Mouse (Mus musculus): ENCODE data around the gene Gm1043. TPM values are rescaled to one million over a fixed set of nuclear protein-coding genes. Genes with fewer than 3 reads are reported as not detected.

Gene Gm1043
- polyA plus RNA-seq, 1 experiment from 2014 or later: 0.07 TPM

DNA sequence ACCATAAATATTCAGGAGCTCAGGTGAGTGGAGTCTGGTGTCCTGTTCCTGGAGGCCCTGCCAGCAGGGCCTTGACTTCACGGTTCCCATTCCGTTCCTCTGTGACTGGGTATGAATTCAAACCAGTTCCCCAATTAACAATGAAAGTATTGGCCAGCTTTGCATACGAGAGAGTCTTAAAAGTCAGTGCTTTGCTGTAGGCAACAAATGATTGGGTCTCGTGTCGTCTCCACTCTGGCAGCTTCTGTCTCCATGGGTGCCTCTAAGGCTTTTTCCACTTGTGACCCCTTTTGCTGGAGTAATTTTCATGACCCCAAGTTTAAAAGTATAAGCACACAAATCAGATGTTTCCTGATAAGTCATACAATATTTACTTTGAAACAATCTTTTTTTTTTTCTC, 4.6 kb upstream of the Gm1043 start:
- 80% methylated on average over 5 of the region's 5 CpGs for WGBS
- Histone ChIP-seq H3K27me3 (ENCODE audit: control insufficient read depth, insufficient read depth, low read length) (no peaks in the 10 kb centered on the region; the same call in 1 of the 2 replicates), H3K4me3 (ENCODE audit: low read depth, low read length) (no peak overlapping the region), H3K9me3 (ENCODE audit: control insufficient read depth, low read length) (no peaks in the 10 kb centered on the region), H3K27ac (ENCODE audit: low read depth, low read length) (no peak overlapping the region), H3K9ac (ENCODE audit: low read length) (no peak overlapping the region), H3K4me1 (replicated peaks; ENCODE audit: control insufficient read depth, insufficient read depth, low read length) (no peaks in the 10 kb centered on the region; the same call in 1 of the 2 replicates), H3K4me2 (ENCODE audit: low read depth, low read length, severe bottlenecking) (no peak overlapping the region), H3K36me3 (ENCODE audit: control insufficient read depth, insufficient read depth, low read length) (no peaks in the 10 kb centered on the region)
- ATAC-seq (replicated peaks; ENCODE audit: low FRiP score) (no peak), DNase-seq (ENCODE audit: low spot score) (no peak)

DNA sequence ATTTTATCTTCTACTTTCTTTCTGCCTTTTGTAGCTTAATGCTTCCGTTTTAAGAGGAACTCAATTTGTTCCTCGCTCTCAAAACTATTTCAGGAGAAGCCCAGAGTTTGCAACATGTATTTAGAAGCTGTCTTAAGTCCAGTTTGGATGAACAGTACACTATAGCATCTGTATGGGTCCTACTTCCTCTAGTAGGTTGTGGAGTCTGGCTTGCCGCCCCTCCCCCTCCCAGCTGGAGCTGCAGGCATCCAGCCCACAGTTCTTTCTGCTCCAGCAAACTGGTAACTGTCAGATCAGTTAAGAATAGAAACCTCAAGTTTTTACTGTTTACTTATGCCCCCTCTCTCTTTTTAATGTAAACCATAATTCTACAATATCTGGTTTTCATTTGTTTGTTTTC, 2.8 kb upstream of the Gm1043 start:
- no peaks in the 10 kb centered on the region; the same call in 1 of the 2 replicates for H3K4me1 ChIP-seq (replicated peaks; ENCODE audit: control insufficient read depth, insufficient read depth, low read length)
- no peak for ATAC-seq (replicated peaks; ENCODE audit: low FRiP score)
- no peak overlapping the region for H3K27ac ChIP-seq (ENCODE audit: low read depth, low read length)
- peak; percentile 63 for DNase-seq (ENCODE audit: low spot score)
- 30% methylated on average over 3 of the region's 3 CpGs for WGBS
- H3K27me3 ChIP-seq (ENCODE audit: control insufficient read depth, insufficient read depth, low read length): no peaks in the 10 kb centered on the region
- no peak overlapping the region for H3K4me2 ChIP-seq (ENCODE audit: low read depth, low read length, severe bottlenecking)
- H3K4me3 ChIP-seq (ENCODE audit: low read depth, low read length): no peak overlapping the region
- no peaks in the 10 kb centered on the region for H3K36me3 ChIP-seq (ENCODE audit: control insufficient read depth, insufficient read depth, low read length)
- no peaks in the 10 kb centered on the region for H3K9me3 ChIP-seq (ENCODE audit: control insufficient read depth, low read length)
- H3K9ac ChIP-seq (ENCODE audit: low read length): no peak overlapping the region

DNA sequence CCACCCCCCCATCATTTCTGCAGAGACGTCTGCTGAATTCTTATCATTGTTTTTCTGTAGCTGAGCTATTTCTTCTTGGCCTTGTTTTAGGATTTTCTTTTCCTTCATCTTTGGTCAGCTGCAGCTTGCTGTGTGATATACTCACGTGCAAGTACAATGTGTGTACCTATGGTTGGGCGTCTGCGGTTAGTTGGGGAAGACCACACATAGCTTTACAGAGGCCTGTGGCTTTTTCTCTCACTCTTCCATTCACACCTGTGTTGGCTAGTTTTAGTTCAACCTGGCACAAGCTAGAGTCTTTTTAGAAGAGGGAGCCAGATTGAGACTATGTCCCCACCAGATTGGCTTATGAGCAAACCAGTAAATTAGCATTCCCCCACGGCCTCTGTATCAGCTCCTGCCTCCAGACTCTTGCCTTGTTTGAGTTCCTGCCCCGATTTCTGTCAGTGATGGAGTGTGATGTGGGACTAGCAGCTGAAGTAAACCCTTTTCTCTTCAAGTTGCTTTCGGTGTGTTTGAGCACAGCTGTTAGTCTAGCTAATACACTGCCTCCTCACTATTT, 1.9 kb upstream of the Gm1043 start:
- ATAC-seq (replicated peaks; ENCODE audit: low FRiP score): no peak
- no peaks in the 10 kb centered on the region for H3K9me3 ChIP-seq (ENCODE audit: control insufficient read depth, low read length)
- no peak overlapping the region for H3K27ac ChIP-seq (ENCODE audit: low read depth, low read length)
- WGBS: 75% methylated on average over 7 of the region's 7 CpGs
- no peak overlapping the region for H3K4me3 ChIP-seq (ENCODE audit: low read depth, low read length)
- no peak overlapping the region for H3K4me2 ChIP-seq (ENCODE audit: low read depth, low read length, severe bottlenecking)
- H3K4me1 ChIP-seq (replicated peaks; ENCODE audit: control insufficient read depth, insufficient read depth, low read length): no peaks in the 10 kb centered on the region; the same call in 1 of the 2 replicates
- H3K27me3 ChIP-seq (ENCODE audit: control insufficient read depth, insufficient read depth, low read length): no peaks in the 10 kb centered on the region
- H3K9ac ChIP-seq (ENCODE audit: low read length): no peak overlapping the region
- H3K36me3 ChIP-seq (ENCODE audit: control insufficient read depth, insufficient read depth, low read length): no peaks in the 10 kb centered on the region
- DNase-seq (ENCODE audit: low spot score): no peak

DNA sequence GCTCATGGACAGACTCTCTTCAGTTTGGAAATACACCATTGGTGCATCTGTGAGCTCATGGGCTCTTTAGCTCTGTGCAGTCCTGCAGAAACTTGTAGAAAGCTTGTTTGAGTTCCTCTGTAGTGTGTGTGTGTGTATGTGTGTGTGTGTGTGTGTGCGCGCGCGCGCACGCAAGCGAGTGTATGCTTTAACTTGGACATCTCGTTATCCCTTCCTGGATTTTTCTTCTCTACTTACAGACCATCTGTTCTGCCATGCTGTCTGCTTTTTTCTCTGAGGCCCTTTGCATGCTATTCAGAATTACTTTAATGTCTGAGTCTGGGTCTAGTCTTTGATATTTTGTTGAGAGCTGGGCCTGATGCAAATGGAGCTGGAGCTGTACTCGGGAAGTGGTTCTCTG, 1.3 kb upstream of the Gm1043 start:
- 81% methylated on average over 9 of the region's 9 CpGs for WGBS
- Histone ChIP-seq H3K27me3 (ENCODE audit: control insufficient read depth, insufficient read depth, low read length) (no peaks in the 10 kb centered on the region), H3K27ac (ENCODE audit: low read depth, low read length) (no peak overlapping the region), H3K4me1 (replicated peaks; ENCODE audit: control insufficient read depth, insufficient read depth, low read length) (no peaks in the 10 kb centered on the region; the same call in 1 of the 2 replicates), H3K9me3 (ENCODE audit: control insufficient read depth, low read length) (no peaks in the 10 kb centered on the region), H3K4me3 (ENCODE audit: low read depth, low read length) (no peak overlapping the region), H3K9ac (ENCODE audit: low read length) (no peak overlapping the region), H3K4me2 (ENCODE audit: low read depth, low read length, severe bottlenecking) (no peak overlapping the region), H3K36me3 (ENCODE audit: control insufficient read depth, insufficient read depth, low read length) (no peaks in the 10 kb centered on the region)
- DNase-seq (ENCODE audit: low spot score): no peak
- ATAC-seq (replicated peaks; ENCODE audit: low FRiP score): no peak

DNA sequence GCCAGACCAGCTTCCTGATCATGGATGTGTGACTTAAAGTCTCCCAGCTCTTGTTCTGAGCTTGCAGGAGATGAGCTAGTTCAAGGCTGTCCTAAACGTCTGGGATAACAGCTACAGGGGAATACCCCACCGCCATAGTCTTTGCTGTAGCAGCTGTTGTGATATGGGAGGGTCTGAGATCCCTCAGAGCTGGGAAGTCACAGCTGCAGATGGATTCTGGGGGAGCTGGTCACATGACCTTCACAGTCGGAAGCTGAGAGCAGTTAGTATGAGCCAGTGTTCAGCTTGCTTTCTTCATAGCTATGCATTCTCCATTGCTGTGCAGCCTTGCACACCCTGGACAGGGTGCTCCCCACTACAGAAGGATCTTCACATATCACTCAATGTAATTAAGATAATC, 748 bp downstream of the Gm1043 start:
- ATAC-seq (replicated peaks; ENCODE audit: low FRiP score): no peak

DNA sequence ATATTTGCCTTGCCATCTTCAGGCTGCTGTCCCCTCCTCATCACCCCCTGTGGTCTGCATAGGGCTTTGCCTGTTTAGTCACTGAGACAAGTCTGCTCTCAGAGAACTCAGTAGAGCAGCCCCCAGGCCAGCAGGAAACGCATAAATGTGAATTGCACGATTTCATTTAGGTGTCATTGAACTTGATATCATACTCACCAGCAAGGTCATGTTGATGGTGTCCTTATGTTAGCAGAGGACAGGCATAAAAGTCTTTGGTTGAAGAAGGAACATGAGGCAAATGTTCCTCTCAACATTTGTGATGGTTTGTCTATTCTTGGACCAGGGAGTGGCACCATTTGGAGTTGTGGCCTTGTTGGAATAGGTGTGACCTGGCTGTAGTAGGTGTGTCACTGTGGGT, 2.6 kb downstream of the Gm1043 start:
- ATAC-seq (replicated peaks; ENCODE audit: low FRiP score): no peak
- no peaks in the 10 kb centered on the region; the same call in 1 of the 2 replicates for H3K4me1 ChIP-seq (replicated peaks; ENCODE audit: control insufficient read depth, insufficient read depth, low read length)
- no peak overlapping the region for H3K27ac ChIP-seq (ENCODE audit: low read depth, low read length)
- DNase-seq (ENCODE audit: low spot score): no peak
- H3K9ac ChIP-seq (ENCODE audit: low read length): no peak overlapping the region
- peaks cover 23% of the 10 kb centered on the region for H3K27me3 ChIP-seq (ENCODE audit: control insufficient read depth, insufficient read depth, low read length)
- no peak overlapping the region for H3K4me3 ChIP-seq (ENCODE audit: low read depth, low read length)
- WGBS: 53% methylated on average over 2 of the region's 2 CpGs
- no peaks in the 10 kb centered on the region for H3K9me3 ChIP-seq (ENCODE audit: control insufficient read depth, low read length)
- no peak overlapping the region for H3K4me2 ChIP-seq (ENCODE audit: low read depth, low read length, severe bottlenecking)
- H3K36me3 ChIP-seq (ENCODE audit: control insufficient read depth, insufficient read depth, low read length): no peaks in the 10 kb centered on the region

More for the DNA sequence above, 748 bp downstream of the Gm1043 start:
- H3K4me1 ChIP-seq (replicated peaks; ENCODE audit: control insufficient read depth, insufficient read depth, low read length): no peaks in the 10 kb centered on the region; the same call in 1 of the 2 replicates
- H3K4me2 ChIP-seq (ENCODE audit: low read depth, low read length, severe bottlenecking): no peak overlapping the region
- H3K36me3 ChIP-seq (ENCODE audit: control insufficient read depth, insufficient read depth, low read length): no peaks in the 10 kb centered on the region
- no peak overlapping the region for H3K4me3 ChIP-seq (ENCODE audit: low read depth, low read length)
- WGBS: 75% methylated on average over 3 of the region's 3 CpGs
- no peaks in the 10 kb centered on the region for H3K9me3 ChIP-seq (ENCODE audit: control insufficient read depth, low read length)
- no peak overlapping the region for H3K9ac ChIP-seq (ENCODE audit: low read length)
- peaks cover 10% of the 10 kb centered on the region for H3K27me3 ChIP-seq (ENCODE audit: control insufficient read depth, insufficient read depth, low read length)
- DNase-seq (ENCODE audit: low spot score): no peak
- no peak overlapping the region for H3K27ac ChIP-seq (ENCODE audit: low read depth, low read length)

DNA sequence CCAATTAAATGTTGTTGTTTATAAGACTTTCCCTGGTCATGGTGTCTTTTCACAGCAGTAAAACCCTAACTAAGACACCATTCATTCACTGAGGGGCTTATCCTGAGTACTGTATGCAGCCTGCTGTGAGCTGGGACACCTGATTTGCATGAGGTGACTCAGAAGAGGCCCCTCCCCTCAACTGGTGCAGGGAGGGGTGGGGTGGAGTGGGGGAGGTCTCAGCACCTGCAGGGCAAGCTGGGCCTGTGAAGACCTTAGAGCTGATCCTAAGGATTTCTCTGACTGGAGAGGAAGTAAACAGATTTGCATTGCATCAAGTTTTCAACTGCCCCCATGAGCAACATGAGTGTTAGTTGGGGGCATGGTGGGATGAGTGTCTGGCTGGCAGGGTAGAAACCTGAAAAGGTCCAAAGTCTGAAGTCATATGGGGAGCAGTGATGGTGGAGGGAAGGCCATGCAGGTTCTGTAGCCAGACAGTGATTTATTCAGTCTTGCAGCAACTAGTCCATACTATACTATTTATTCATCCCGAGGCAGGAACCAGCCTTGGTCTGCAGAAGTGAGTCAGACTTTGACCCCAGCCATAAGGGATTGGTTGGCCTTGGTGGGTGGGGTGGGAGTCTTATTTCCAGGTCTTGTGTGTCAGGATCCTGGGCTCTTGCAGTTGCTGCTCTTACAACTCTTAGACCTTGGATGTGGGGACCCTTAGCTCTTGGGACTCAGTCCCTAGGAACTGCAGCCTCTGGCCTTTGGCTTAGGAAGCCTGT, 3.4 kb downstream of the Gm1043 start:
- Histone ChIP-seq H3K27me3 (ENCODE audit: control insufficient read depth, insufficient read depth, low read length) (peaks cover 23% of the 10 kb centered on the region), H3K27ac (ENCODE audit: low read depth, low read length) (no peak overlapping the region), H3K36me3 (ENCODE audit: control insufficient read depth, insufficient read depth, low read length) (no peaks in the 10 kb centered on the region), H3K9me3 (ENCODE audit: control insufficient read depth, low read length) (no peaks in the 10 kb centered on the region), H3K4me3 (ENCODE audit: low read depth, low read length) (no peak overlapping the region), H3K4me1 (replicated peaks; ENCODE audit: control insufficient read depth, insufficient read depth, low read length) (no peaks in the 10 kb centered on the region; the same call in 1 of the 2 replicates), H3K4me2 (ENCODE audit: low read depth, low read length, severe bottlenecking) (no peak overlapping the region), H3K9ac (ENCODE audit: low read length) (no peak overlapping the region)
- 67% methylated on average over 1 of the region's 1 CpGs for WGBS
- ATAC-seq (replicated peaks; ENCODE audit: low FRiP score): no peak
- no peak for DNase-seq (ENCODE audit: low spot score)

DNA sequence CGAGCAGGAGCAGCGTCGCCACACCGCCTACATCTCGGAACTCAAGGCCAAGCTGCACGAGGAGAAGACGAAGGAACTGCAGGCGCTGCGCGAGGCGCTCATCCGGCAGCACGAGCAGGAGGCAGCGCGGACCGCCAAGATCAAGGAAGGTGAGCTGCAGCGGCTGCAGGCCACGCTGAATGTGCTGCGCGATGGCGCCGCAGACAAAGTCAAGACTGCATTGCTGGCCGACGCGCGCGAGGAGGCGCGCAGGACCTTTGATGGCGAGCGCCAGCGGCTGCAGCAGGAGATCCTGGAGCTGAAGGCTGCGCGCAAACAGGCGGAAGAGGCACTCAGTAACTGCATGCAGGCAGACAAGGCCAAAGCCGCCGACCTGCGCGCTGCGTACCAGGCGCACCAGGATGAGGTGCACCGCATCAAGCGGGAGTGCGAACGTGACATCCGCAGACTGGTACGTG, 6.0 kb downstream of the Gm1043 start:
- Histone ChIP-seq H3K9me3 (ENCODE audit: control insufficient read depth, low read length) (no peaks in the 10 kb centered on the region), H3K36me3 (ENCODE audit: control insufficient read depth, insufficient read depth, low read length) (no peaks in the 10 kb centered on the region), H3K27me3 (ENCODE audit: control insufficient read depth, insufficient read depth, low read length) (peaks cover 23% of the 10 kb centered on the region), H3K4me1 (replicated peaks; ENCODE audit: control insufficient read depth, insufficient read depth, low read length) (no peaks in the 10 kb centered on the region; the same call in 1 of the 2 replicates), H3K4me2 (ENCODE audit: low read depth, low read length, severe bottlenecking) (peak overlapping the region; percentile 74), H3K27ac (ENCODE audit: low read depth, low read length) (no peak overlapping the region), H3K9ac (ENCODE audit: low read length) (peak overlapping the region; percentile 32), H3K4me3 (ENCODE audit: low read depth, low read length) (peak overlapping the region; percentile 33)
- DNase-seq (ENCODE audit: low spot score) (peak; percentile 75), ATAC-seq (replicated peaks; ENCODE audit: low FRiP score) (peak; percentile 51)
- under 1% methylated on average over 47 of the region's 47 CpGs for WGBS
